Mouse (Mus musculus): ENCODE measurements at regions not wholly inside any gene's neighbourhood (a gene's known extent, or its start where the extent isn't known, plus 50 kb on each side); places are given as distances from the start of the nearest gene placed in this dataset.

DNA sequence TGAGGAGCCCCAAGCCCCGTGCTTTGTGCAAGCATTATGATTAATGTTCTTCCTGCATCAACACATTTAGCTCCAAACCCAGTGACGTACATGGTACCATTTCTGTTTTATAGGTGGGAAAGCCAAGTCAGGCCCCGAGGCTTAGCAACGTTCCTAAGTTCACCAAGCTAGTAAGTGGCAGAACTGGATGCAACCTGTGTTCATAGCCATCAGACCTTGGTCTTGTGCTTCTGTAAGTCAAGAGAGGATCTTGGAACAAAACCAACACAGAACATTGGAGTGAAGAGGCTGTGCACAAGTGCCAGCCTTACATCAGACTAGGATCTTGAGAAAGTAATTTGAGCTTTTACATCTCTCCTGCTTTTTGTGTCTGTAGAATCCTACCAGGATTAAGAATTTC, 71.3 kb downstream of the Cdc7 start:
- DNase-seq = no peak

DNA sequence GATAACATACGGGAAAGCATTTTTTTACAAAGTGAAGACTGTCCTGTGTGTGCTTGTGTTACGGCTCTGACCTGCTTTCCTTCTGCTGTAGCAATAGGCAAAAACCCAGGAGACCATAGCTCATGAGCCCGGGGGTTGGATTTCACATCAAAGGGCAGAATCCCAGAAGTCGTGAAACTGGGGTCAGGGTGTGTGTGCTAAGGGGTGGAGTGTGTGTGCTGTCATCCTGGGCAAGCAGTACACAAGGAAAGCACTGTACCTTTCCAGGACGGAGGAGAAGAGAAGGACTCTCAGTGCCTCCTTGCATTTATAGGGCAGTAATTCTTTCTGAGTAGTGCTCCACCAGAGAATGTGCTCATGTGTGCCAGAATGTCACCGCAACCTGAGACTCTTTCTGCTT, 71.7 kb downstream of the Cdc7 start:
- DNase-seq = no peak

DNA sequence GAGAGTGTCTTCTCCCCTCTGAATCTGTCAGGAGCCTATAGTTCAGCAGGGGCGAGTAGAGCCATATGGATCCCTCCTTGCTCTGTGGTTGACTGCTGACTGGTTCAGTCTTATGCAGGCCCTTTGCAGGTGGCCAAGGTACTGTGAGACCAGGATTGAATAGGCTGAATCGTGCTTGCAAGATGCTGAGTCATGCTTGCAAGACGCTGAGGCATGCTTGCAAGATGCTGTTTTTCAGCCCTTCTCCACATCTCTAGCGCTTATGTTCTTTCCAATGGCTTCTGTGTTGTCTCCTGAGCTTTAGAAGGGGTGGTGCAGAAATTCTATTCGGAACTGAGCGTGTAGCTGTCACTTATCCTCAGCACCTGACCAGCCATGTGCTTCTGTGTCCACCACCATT, 72.4 kb downstream of the Cdc7 start:
- no peak for DNase-seq

DNA sequence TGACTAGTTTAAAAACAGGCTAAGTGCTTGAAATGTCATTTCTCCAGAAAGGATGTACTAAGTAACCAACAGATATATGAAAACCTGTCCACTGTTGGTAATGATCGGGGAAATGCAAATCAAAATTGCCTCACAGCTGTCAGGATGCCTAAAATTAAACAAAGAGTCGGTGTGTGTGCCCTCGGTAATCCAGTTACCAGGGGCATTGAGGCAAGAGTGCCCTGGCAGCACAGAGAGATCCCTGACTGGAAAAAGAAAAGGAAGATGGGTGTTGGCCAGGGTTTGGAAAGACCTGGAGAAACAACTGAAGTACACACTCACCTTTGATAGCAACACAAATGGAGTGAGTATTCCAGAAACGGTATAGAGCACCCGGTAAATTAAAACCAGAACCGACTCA, 73.0 kb downstream of the Cdc7 start:
- DNase-seq = no peak

DNA sequence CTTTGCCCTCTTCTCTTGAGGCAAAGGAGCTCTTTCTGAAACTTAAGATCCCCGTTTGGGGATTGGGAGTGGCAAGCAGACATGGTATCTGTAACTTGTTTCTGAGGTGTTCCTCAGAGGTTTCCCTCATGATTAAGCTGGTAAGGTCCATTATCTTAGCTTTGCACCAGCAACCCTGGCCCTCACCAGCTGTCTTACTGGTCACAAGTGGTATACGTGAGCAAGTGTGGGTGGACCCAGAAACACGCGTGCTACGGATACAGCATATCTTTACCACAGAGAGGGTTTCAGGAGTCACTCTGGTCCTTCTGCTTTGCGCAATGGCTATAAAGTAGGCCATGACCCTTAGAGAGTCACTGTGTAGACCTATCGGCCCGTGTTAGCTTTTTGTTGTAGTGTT, 75.2 kb downstream of the Cdc7 start:
- no peak for DNase-seq

DNA sequence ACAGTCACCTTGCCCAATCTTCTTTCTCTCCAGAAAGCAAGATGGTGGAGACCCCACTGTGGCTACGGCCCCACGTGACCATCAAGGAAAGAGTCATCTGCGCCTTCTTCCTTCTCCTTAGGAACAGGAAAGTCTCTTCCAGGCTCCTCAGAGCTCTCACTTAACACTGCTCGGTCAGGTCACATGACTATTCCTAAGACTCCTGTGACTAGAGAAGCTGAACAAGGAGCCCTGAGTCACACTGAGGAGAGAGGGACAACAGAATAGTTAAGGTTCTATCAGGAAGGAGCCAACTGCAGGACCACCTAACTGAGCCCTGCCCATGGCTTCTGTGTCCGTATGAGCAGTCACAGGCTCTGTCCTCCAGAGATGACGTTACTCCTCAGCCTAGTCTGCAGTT, 75.8 kb downstream of the Cdc7 start:
- DNase-seq = no peak

DNA sequence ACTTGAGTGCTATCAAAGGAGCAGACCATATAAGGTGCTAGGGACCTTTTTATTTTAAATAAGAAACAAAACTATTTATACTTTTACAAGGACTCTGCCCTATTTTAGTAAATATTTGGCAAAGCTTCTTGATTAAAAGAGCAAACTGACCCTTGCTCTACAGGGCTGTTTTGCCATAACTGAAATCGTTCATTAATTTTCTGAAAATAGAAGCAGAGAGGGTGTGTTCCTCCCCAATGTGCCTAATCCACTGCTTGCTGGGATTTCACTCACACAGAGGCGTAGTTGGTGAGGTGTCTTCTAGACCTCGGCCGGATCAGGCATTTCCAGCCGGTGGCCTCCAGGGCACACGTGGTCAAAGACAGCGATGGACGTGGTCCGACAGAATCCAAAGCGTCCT, 76.4 kb downstream of the Cdc7 start:
- DNase-seq = no peak

DNA sequence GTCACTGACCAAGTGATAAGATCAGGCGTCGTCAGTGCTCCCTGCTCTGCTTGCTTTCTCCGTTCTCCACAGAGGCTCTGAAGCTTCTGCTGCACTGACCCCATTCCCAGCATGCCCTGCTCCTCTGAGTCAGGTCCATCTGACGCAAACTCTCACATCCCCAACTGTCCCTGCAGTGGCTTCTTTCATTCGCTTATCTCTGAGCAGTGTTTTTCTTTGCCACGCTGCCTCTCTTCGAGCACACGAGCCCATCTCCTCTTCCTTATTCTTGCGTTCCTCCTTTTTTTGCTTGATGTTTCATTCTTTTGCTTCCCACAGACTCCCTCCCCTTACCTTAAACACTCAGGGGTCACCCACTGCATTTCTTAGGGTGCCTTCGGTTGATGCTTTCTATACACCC, 81.0 kb downstream of the Cdc7 start:
- no peak for DNase-seq

DNA sequence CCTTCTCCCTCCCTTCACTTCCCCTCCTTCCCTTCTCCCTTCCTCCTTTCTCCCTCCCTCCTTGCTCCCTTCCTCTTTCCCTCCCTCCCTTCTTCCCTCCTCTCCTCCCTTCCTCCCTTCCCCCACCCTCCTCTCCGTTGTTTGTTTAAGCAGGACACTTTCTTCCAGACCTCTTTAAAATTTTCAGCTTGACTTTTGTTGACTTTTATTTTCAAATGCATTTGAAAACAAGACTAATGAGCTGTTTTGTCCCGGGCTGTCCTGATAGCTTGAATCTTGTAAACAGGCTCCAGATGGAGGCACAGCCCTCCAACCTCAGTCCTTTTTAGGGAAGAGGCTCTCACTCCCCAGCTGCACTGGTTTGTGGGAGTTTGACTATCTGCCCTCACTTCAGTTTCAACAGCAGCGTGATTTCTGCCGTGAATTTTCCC, 82.4 kb downstream of the Cdc7 start:
- peak; percentile 7 for DNase-seq

DNA sequence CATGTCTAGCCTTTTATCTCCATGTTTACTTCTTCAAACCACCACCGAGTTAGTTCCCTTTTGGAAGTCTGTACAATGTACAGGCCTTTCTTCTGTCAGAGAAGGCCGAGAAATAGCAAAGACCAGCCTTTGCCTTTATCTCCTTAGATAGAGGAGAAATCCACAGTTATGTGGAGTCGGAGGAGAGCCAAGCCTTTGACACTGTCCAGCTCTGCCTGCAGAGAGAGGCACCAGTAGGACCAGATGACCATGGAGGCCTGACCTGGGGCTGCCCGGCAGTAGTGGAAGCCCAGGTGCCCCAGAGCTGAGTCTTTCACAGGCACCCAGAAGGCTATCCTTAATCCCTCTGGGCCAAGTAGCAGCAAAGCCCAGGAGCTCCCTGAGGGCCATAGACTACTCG, 84.5 kb downstream of the Cdc7 start:
- no peak for DNase-seq

DNA sequence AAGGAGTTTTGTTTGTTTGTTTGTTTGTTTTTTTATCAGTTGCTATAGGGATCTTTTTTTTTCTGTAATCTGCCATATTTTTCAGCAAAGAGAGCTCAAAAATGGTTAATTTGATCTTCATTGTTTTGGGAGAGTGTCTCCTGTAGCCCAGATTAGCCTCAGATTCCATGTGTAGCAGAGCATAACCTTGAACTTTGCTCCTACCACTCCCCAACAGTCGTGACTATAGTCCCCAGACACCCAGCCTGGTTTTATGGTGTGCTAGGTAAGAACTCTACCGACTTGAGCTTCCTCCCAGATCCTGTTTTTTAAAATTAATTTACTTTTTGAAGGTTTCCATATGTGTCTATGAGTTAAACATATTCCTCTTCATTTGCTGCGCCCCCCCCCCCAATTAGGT, 86.0 kb downstream of the Cdc7 start:
- DNase-seq = peak; percentile 12

DNA sequence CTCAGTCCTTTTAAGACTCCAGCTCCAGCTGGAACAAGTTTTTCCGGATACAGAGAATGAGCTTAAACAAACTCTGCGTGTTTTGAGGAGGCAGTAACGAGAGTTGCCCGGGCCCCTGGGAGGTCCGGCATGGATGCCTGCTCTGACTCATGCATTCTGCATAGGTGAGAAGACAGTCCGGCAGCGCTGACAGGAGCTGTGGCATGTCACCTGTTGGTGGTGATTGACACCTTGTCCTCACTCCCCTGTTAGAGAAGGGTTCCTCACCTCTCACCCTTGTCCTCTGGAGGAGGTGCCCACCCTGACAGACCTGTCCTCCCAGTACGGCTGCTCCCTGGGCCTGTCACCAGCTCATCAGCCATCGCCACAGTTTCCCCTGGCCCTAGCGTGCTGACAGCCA, 87.7 kb downstream of the Cdc7 start:
- no peak for DNase-seq

DNA sequence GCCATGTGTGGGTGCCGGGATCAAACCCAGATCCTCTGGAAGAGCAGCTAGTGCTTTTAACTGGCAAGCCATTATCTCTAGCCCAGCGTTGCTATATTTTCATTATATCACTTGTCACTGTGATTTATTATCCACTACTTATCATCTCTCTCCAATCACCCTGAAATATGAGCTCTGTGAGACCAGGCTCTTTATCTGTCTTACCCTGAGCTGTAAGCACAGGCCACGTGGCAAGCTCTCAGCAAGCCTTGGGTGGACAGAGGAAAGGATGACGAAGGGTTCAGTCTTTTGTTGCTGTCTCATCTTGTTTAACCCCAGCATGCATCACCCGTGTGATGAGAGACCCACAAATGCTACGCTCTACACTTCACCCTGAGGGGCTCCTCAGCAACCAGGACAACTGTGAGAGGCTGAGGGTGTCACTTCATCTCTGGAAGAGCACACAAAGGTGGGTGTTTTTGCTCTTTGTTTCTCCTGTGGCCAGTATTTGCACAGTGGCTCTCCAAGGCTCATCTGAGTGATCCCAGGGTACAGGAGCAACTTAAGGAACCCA, 90.9 kb downstream of the Cdc7 start:
- DNase-seq = no peak

DNA sequence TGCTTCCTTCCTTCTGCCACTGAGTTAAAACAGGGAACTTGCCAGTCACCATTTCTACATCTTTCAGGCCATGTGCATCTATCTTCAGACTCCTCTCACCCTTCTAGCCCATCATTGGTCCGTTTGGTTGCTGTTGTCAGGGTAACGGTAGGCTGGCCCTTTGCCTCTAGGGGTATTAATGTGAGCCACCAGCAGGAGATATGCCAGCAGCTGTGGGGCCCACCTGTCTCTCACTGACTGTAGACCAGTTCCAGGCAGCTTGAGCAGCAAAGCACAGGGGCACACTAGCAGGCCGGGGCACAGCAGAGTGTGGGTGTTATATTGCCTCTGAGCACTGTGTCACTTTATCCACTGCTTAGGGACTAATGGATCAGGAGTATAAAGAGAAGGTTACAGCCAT, 91.3 kb downstream of the Cdc7 start:
- no peak for DNase-seq
